Mouse (Mus musculus) stomach, postnatal 0 days (tissue): Measurements from ENCODE around the gene Slmap.

Experiments used
- CTCF ChIP-seq: IDR thresholded peaks from 2 replicates; pipeline ENCODE4 v1.5.1; 2016; ENCODE audit warnings: antibody characterized with exemption, low read depth, mild to moderate bottlenecking, moderate library complexity
- EP300 ChIP-seq: optimal IDR thresholded peaks from 2 replicates; pipeline ENCODE3; 2016; ENCODE audit warnings: antibody characterized with exemption

DNA sequence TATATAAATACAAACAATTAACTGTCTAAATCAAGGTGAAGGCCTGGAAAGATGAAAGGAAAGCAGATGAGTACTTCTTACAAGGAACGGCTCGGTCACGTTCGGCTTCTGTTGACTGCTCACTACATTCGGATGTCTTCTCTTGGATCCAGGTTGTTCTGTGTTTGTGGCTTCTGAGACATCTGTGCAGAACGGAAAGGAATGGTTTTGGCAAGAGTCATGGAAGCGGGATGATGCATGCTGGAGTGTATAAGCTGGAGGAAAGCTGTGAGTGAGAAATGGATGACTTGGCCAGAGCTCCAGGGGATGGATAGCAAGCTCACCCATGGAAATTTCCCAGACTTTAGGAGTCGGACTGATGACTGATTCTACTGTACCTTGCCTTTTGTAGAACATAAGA is 16.0 kb upstream of the Slmap start:
- TF ChIP-seq EP300, result no peak
- no peak for TF ChIP-seq CTCF
